Mouse (Mus musculus) heart, adult 2 months (tissue): Measurements from ENCODE around the gene Tmtc1. TPM values are rescaled to one million over a fixed set of nuclear protein-coding genes. Genes with fewer than 3 reads are reported as not detected.
A peak's percentile ranks its signal among the peaks of the same experiment; 100 is the strongest.

Experiments
- DNase-seq, 2 experiments: peaks; one replicate each; pipeline ENCODE4 v3.0.0; 2021
- H3K27ac ChIP-seq: fragments of 200-600 bp; 2 replicates; pipeline ENCODE4 v1.8.1; 2022
- H3K27me3 ChIP-seq: fragments of 200-500 bp; 2 replicates; pipeline ENCODE4 v1.6.1; 2012; ENCODE audit warnings: mild to moderate bottlenecking, low read length, inconsistent platforms, mixed read lengths; ENCODE audit not compliant: control insufficient read depth, insufficient read depth
- H3K36me3 ChIP-seq: fragments of 200-500 bp; 2 replicates; pipeline ENCODE4 v1.6.1; 2012; ENCODE audit warnings: low read length, inconsistent platforms; ENCODE audit not compliant: control insufficient read depth, insufficient read depth
- H3K4me1 ChIP-seq: fragments of 200-500 bp; 2 replicates; pipeline ENCODE4 v1.6.1; 2011; ENCODE audit warnings: low read length; ENCODE audit not compliant: control insufficient read depth, insufficient read depth
- H3K4me3 ChIP-seq: fragments of 200-600 bp; 2 replicates; pipeline ENCODE4 v1.8.1; 2022
- H3K79me2 ChIP-seq: fragments of 200-500 bp; replicated peaks from 2 replicates; pipeline ENCODE4 v1.6.1; 2012; ENCODE audit warnings: mild to moderate bottlenecking, inconsistent platforms, low read length, moderate library complexity, mixed read lengths; ENCODE audit not compliant: control insufficient read depth, insufficient read depth
- H3K9ac ChIP-seq: fragments of 200-500 bp; 2 replicates; pipeline ENCODE4 v1.6.1; 2012; ENCODE audit warnings: low read depth, mild to moderate bottlenecking, control low read depth, inconsistent platforms, low read length, mixed read lengths
- CTCF ChIP-seq: fragments of 200-600 bp; IDR thresholded peaks from 2 replicates; pipeline ENCODE4 v1.8.1; 2022; ENCODE audit warnings: antibody characterized with exemption, mild to moderate bottlenecking, moderate library complexity
- EP300 ChIP-seq: fragments of 200-500 bp; IDR thresholded peaks from 2 replicates; pipeline ENCODE4 v1.6.1; 2011; ENCODE audit warnings: low read depth, low read length, control low read depth; ENCODE audit not compliant: insufficient read depth
- POLR2A ChIP-seq: fragments of 200-500 bp; IDR thresholded peaks from 2 replicates; pipeline ENCODE4 v1.6.1; 2011; ENCODE audit warnings: mild to moderate bottlenecking, low read depth, low read length, control low read depth; ENCODE audit not compliant: insufficient read depth
- WGBS: fragments of 180-500 bp; shearing (Covaris S2); methylation state at CpG from one replicate; pipeline ENCODE4 v1.1.7; 2018; 5-methylcytosine and 5-hydroxymethylcytosine counted together
- intact Hi-C: fragments of 180-260 bp; cut with DNase I; formaldehyde crosslinking; loops from one replicate; pipeline ENCODE4 v1.15.1; 2025
- polyA plus RNA-seq: library from polyadenylated mRNA; depleted of rRNA; stranded (reverse); fragments of >200 nt; gene quantifications from 2 replicates; pipeline ENCODE4 v1.2.3, GENCODE M21; 2012
- total RNA-seq, 2 experiments: library from RNA; stranded (reverse); gene quantifications; 2 replicates each; pipeline ENCODE4 v1.2.3; 2021

Tmtc1 gene
- total and polyA plus RNA-seq, 3 experiments: 46.3 to 131 (median 89.4) TPM

DNA sequence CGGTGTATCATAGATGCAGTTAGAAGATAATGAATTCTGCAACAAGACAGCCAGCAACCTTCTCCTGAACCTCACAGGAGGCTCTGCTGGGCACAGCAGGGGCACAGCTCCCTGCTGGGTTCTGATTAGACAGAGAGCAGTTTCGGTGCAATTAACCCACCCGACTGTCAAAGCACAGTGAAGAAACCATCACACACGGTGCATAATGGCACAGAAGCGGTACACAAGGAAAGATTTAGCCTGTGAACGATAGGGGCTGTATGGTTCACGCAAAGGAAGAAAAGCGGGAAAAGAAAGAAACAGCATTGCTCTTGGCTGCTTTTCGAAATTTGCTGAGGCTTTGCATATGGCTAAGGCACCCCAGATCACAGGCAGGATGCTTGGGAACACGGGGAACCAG, 52.0 kb downstream of the Tmtc1 start:
- Histone ChIP-seq H3K4me1 (peaks cover 26% of the 10 kb centered on the region), H3K27ac (peak overlapping the region; percentile 74), H3K79me2 (peaks cover 3% of the 10 kb centered on the region; the same call in 1 of the 2 replicates), H3K9ac (no peak overlapping the region; the same call in 1 of the 2 replicates), H3K36me3 (peaks cover 38% of the 10 kb centered on the region), H3K4me3 (no peak overlapping the region), H3K27me3 (no peaks in the 10 kb centered on the region)
- no peak for TF ChIP-seq CTCF
- TF ChIP-seq EP300: no peak
- TF ChIP-seq POLR2A: no peak
- 60% methylated on average over 10 of the region's 10 CpGs for WGBS
- intact Hi-C loops: no loop called here
- DNase-seq: no peak

DNA sequence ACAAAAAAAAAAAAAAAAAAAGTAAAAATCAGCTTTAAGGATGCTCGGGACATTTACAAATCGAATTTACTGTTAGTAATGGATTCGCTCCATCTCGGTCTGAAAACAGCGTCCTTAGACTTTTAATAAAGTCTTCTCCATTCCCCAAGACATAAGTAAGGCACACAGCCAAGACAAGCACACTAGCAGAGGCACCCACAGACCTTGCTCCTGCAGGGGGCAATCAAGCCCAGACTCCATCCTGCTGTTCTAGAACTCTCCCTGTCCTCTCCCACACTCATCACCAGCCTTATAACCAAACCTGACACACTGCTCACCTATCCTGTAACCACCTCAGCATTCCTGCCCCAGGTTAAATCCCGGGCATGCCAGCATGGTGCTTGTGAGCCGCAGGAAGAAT, 52.9 kb downstream of the Tmtc1 start:
- H3K9ac ChIP-seq: peak overlapping the region; percentile 51
- intact Hi-C loops: loop anchor here (1.0 kb wide), 1 partner anchor 13 kb away; no protein-coding TSS in a partner anchor
- peak overlapping the region; percentile 4; the same call in 1 of the 2 replicates for H3K4me3 ChIP-seq
- DNase-seq: peak; percentile 50 to 54
- no peaks in the 10 kb centered on the region for H3K27me3 ChIP-seq
- H3K27ac ChIP-seq: peak overlapping the region; percentile 96
- peaks cover 38% of the 10 kb centered on the region for H3K36me3 ChIP-seq
- TF ChIP-seq CTCF (peak; percentile 64), EP300 (peak; percentile 11; the same call in 1 of the 2 replicates), POLR2A (no peak)
- H3K4me1 ChIP-seq: peaks cover 26% of the 10 kb centered on the region
- 46% methylated on average over 7 of the region's 7 CpGs for WGBS
- peaks cover 3% of the 10 kb centered on the region; the same call in 1 of the 2 replicates for H3K79me2 ChIP-seq

DNA sequence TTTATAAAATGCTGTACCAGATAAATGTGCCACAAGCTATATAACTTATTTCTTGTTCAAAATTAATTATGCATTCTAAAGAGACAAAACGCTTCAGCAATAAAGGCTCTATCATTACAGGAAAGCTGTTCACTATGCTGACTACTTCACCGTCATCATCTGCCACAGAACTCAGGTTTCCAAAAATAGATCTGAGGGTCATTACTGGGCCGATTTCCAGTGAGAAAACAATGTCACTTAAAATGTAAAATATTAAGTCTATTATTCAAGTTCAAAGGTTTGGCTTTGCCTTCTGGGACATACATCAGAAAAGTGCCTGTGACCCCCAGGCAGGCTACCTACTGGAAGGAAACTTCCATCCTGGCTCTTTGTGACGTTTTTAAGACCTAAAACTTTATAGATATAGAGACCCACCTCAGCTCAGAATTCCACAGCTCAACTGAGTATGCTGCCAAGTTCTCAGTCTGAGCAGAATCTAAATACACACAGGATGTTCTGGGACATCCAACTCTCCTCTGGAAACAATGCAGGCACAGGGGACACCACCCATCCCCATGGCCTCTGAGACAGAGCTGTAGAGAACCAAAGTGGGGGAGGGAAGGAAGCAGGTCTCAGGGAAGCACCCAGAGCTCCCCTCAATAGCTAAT, 53.4 kb downstream of the Tmtc1 start:
- DNase-seq: peak; percentile 57 to 73
- peaks cover 26% of the 10 kb centered on the region for H3K4me1 ChIP-seq
- 5% methylated on average over 4 of the region's 4 CpGs for WGBS

DNA sequence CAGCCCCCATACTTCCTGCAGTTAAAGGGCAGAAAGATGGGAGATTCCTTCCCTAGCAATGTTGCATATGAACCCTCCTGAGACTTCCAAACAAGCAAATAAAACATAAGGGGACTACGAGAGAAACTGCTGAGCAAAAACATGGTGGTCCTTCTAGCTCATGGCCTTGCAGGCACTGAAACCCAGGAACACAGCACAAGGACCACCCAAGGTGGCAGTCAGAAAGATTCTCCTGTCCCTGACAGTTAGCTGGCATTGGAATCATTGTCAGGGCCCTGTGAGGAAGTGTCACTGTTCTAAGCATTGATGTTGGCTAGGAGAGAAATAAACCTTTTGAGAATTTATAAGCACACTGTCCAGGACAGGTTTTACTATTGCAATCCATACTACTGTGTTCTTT, 56.2 kb downstream of the Tmtc1 start:
- Histone ChIP-seq H3K79me2 (peaks cover 3% of the 10 kb centered on the region; the same call in 1 of the 2 replicates), H3K9ac (no peak overlapping the region), H3K27ac (peak overlapping the region; percentile 22), H3K4me1 (peaks cover 38% of the 10 kb centered on the region), H3K27me3 (no peaks in the 10 kb centered on the region), H3K4me3 (no peak overlapping the region), H3K36me3 (peaks cover 49% of the 10 kb centered on the region)
- 68% methylated on average over 1 of the region's 1 CpGs for WGBS
- TF ChIP-seq CTCF (no peak), POLR2A (no peak), EP300 (no peak)
- DNase-seq: peak in 1 of 2 experiments; percentile 15
- intact Hi-C loops: no loop called here

More for the DNA sequence above, 53.4 kb downstream of the Tmtc1 start:
- Histone ChIP-seq H3K27ac (peak overlapping the region; percentile 96), H3K9ac (no peak overlapping the region; the same call in 1 of the 2 replicates), H3K4me3 (peak overlapping the region; percentile 25; the same call in 1 of the 2 replicates), H3K79me2 (peaks cover 3% of the 10 kb centered on the region; the same call in 1 of the 2 replicates), H3K27me3 (no peaks in the 10 kb centered on the region), H3K36me3 (peaks cover 43% of the 10 kb centered on the region)
- intact Hi-C loops: loop anchor here (1.0 kb wide), 1 partner anchor 14 kb away; no protein-coding TSS in a partner anchor
- TF ChIP-seq CTCF (no peak), EP300 (peak; percentile 91)

DNA sequence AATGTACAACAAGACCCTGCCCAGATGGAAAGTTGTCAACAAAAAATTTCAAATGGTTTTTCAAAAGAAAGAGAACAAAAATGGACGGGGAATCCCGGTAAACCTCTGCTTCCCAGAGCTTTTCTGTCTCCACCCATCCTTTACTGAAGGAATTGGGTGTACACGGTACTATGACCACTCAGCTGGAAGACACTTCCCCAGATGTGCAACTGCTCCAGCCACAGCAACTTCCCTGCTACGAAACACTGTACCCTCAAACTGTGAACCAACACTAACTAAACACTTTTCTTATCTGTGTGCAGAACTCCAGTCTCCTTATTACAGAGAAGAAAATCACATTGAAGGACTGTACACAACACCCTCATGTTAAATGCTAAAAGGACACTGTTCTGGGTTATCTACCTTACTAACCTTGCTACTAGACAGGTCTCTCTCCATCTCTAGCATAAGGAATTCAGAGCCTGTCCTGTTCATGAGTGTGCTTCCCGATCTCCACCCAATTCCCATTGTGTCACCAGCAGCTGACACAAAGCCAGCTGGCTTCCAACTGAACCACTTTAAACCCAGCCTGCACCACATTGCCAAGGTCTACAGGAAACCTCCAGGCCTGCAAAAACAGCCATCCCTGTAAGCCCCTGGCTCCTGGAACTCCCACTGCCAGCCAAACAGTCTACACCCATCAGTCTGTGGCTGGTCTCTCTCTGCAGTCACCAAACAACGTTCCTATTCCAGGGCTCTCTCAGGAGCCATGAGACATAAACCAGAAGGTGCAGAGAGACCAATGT, 59.9 kb downstream of the Tmtc1 start:
- Histone ChIP-seq H3K4me3 (no peak overlapping the region), H3K79me2 (peaks cover 3% of the 10 kb centered on the region; the same call in 1 of the 2 replicates), H3K27ac (peak overlapping the region; percentile 91), H3K36me3 (peaks cover 36% of the 10 kb centered on the region), H3K4me1 (peaks cover 36% of the 10 kb centered on the region), H3K27me3 (no peaks in the 10 kb centered on the region), H3K9ac (peak overlapping the region; percentile 25; the same call in 1 of the 2 replicates)
- intact Hi-C loops: loop anchor here (1.0 kb wide), 1 partner anchor 20 kb away; no protein-coding TSS in a partner anchor
- TF ChIP-seq CTCF: no peak
- peak; percentile 49 for TF ChIP-seq POLR2A
- peak; percentile 97 for TF ChIP-seq EP300
- WGBS: 18% methylated on average over 6 of the region's 6 CpGs
- peak; percentile 81 to 90 for DNase-seq

DNA sequence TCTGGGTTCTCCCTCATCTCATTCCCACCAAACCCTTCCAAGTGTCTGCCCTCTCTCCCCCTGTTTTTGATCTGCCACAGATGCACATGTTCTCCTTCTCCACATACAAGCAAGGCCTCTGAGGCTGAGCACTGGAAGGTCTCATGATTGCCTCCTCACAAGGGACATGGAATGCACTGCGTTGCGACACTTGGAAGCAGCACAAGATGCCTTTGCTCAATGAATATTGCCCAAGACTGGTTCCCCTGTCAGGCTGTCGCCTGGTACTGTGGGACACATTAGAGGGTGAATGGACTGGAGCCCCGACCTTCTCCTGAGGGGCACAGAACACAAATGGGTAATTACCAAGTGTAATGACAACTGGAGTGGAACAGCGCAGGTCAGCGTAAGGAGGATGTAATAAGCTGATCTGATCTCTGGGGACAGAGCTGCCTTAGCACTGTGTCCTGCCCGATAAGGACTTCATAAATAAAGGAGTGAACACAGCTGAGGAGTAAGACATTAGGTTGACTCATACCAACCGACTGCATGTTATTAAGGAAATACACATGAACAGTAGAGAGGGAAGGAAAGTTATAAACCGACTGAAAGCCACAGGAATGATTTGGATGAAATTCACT, 62.9 kb downstream of the Tmtc1 start:
- intact Hi-C loops: no loop called here
- DNase-seq: peak; percentile 66 to 81
- TF ChIP-seq CTCF: no peak
- TF ChIP-seq EP300: peak; percentile 96
- TF ChIP-seq POLR2A: no peak

More for the DNA sequence above, 62.9 kb downstream of the Tmtc1 start:
- H3K36me3 ChIP-seq: peaks cover 24% of the 10 kb centered on the region
- peaks cover 31% of the 10 kb centered on the region for H3K4me1 ChIP-seq
- no peak overlapping the region for H3K4me3 ChIP-seq
- peaks cover 2% of the 10 kb centered on the region; the same call in 1 of the 2 replicates for H3K79me2 ChIP-seq
- 54% methylated on average over 9 of the region's 9 CpGs for WGBS
- H3K27me3 ChIP-seq: no peaks in the 10 kb centered on the region
- H3K27ac ChIP-seq: peak overlapping the region; percentile 36
- H3K9ac ChIP-seq: no peak overlapping the region
